Mouse (Mus musculus): ENCODE results near the gene G3bp2.
A peak's percentile ranks its signal among the peaks of the same experiment; 100 is the strongest.

DNA sequence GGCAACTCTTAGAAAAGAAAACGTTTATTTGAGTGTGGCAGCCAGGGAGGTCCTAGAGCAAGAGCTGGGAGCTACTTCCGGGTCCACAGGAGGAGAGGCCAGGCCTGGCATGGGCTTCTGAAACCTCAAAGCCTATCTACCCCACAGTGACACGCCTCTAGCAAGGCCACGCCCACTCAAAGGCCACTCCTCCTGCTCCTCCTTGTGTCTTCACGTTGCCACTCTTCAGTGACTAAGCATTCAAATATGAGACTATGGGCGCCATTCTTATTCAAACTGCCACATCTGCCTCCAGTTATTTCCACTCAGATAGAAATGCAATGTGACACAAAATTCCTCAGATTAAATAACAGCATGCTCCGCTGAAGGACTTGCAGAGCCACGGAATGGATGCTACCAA, 45.1 kb upstream of the G3bp2 start:
- peak; percentile 21; the same call in 1 of the 2 replicates for TF ChIP-seq GATA1 (IDR thresholded peaks at IDR 0.05; ENCODE audit: low read length)
- no peak for TF ChIP-seq TAL1 (IDR thresholded peaks at IDR 0.05; ENCODE audit: low read length)
